Mouse (Mus musculus) limb, embryonic 12.5 days (tissue): ENCODE data around the gene Mettl24. TPM values are rescaled to one million over a fixed set of nuclear protein-coding genes. Genes with fewer than 3 reads are reported as not detected.

Experiments used
- ATAC-seq: fragments of 200-750 bp; cut with Nextera tagmentation; 2 replicates; pipeline ENCODE4 v1.8.0; 2017; ENCODE audit warnings: low read depth, moderate TSS enrichment; ENCODE audit not compliant: insufficient number of reproducible peaks, insufficient read depth, low FRiP score, low TSS enrichment
- H3K27ac ChIP-seq: fragments of 300-500 bp; sonication (generic); 2 replicates; pipeline ENCODE4 v1.5.1; 2016; ENCODE audit warnings: mild to moderate bottlenecking, moderate library complexity
- H3K27me3 ChIP-seq: fragments of 300-500 bp; sonication (generic); 2 replicates; pipeline ENCODE4 v1.6.1; 2016; ENCODE audit warnings: mild to moderate bottlenecking, moderate library complexity
- H3K36me3 ChIP-seq: fragments of 300-500 bp; sonication (generic); 2 replicates; pipeline ENCODE4 v1.6.1; 2016; ENCODE audit warnings: mild to moderate bottlenecking, moderate library complexity
- H3K4me1 ChIP-seq: fragments of 300-500 bp; sonication (generic); replicated peaks from 2 replicates; pipeline ENCODE4 v1.6.1; 2016
- H3K4me2 ChIP-seq: fragments of 300-500 bp; sonication (generic); 2 replicates; pipeline ENCODE4 v1.6.1; 2016; ENCODE audit warnings: mild to moderate bottlenecking, moderate library complexity
- H3K4me3 ChIP-seq: fragments of 300-500 bp; sonication (generic); replicated peaks from 2 replicates; pipeline ENCODE4 v1.5.1; 2016; ENCODE audit warnings: mild to moderate bottlenecking
- H3K9ac ChIP-seq: fragments of 300-500 bp; sonication (generic); replicated peaks from 2 replicates; pipeline ENCODE4 v1.6.1; 2016; ENCODE audit warnings: mild to moderate bottlenecking, moderate library complexity
- H3K9me3 ChIP-seq: fragments of 300-500 bp; sonication (generic); 2 replicates; pipeline ENCODE4 v1.6.1; 2016; ENCODE audit warnings: mild to moderate bottlenecking, moderate library complexity
- WGBS: fragments of 180-500 bp; shearing (Covaris S2); methylation state at CpG from one replicate; pipeline ENCODE4 v1.1.7; 2016; 5-methylcytosine and 5-hydroxymethylcytosine counted together
- polyA plus RNA-seq: library from polyadenylated mRNA; unstranded; fragments of >200 nt; fragmentation: Nextera tagmentation; extraction: Ambion mirVana; gene quantifications from 2 replicates; pipeline ENCODE4 v1.2.1, GENCODE M21; 2016

The Mettl24 gene
- polyA plus RNA-seq, 1 experiment from 2014 or later: 1.5 TPM

- 93% methylated on average over 13 of the region's 13 CpGs for WGBS
- H3K4me1 ChIP-seq: peaks cover 18% of the 10 kb centered on the region
Measured at GRCm38 (mm10) chr10:40718362-40718761, 35.3 kb downstream of the Mettl24 start.

GRCm38 (mm10) chr10:40719062-40719461, 36.0 kb downstream of the Mettl24 start:
- no peaks in the 10 kb centered on the region for H3K36me3 ChIP-seq
- ATAC-seq: no peak
- H3K4me1 ChIP-seq: peaks cover 20% of the 10 kb centered on the region
- WGBS: 63% methylated on average over 6 of the region's 6 CpGs
- H3K27ac ChIP-seq: no peak overlapping the region
- no peaks in the 10 kb centered on the region for H3K27me3 ChIP-seq
- no peak overlapping the region for H3K4me3 ChIP-seq
- H3K9ac ChIP-seq: no peak overlapping the region
- no peaks in the 10 kb centered on the region for H3K9me3 ChIP-seq
- no peak overlapping the region for H3K4me2 ChIP-seq

More at GRCm38 (mm10) chr10:40718362-40718761, 35.3 kb downstream of the Mettl24 start:
- H3K4me3 ChIP-seq: no peak overlapping the region
- H3K9me3 ChIP-seq: no peaks in the 10 kb centered on the region
- H3K27me3 ChIP-seq: no peaks in the 10 kb centered on the region
- no peak overlapping the region for H3K27ac ChIP-seq
- no peaks in the 10 kb centered on the region for H3K36me3 ChIP-seq
- ATAC-seq: no peak
- no peak overlapping the region for H3K4me2 ChIP-seq
- H3K9ac ChIP-seq: no peak overlapping the region

GRCm38 (mm10) chr10:40720883-40721282, 37.8 kb downstream of the Mettl24 start:
- H3K27me3 ChIP-seq: no peaks in the 10 kb centered on the region
- H3K9me3 ChIP-seq: no peaks in the 10 kb centered on the region
- H3K27ac ChIP-seq: no peak overlapping the region
- WGBS: 26% methylated on average over 5 of the region's 5 CpGs
- H3K9ac ChIP-seq: no peak overlapping the region
- H3K36me3 ChIP-seq: no peaks in the 10 kb centered on the region
- no peak overlapping the region for H3K4me3 ChIP-seq
- H3K4me2 ChIP-seq: no peak overlapping the region
- peaks cover 32% of the 10 kb centered on the region for H3K4me1 ChIP-seq
- 0 out of 2 replicates have a peak, but pooled peaks have one; percentile 29 for ATAC-seq

- no peaks in the 10 kb centered on the region for H3K27me3 ChIP-seq
- no peak overlapping the region for H3K4me3 ChIP-seq
- H3K9ac ChIP-seq: no peak overlapping the region
- no peak for ATAC-seq
- no peak overlapping the region for H3K27ac ChIP-seq
- no peaks in the 10 kb centered on the region for H3K36me3 ChIP-seq
- WGBS: 51% methylated on average over 6 of the region's 6 CpGs
- H3K9me3 ChIP-seq: no peaks in the 10 kb centered on the region
- H3K4me1 ChIP-seq: peaks cover 26% of the 10 kb centered on the region
- no peak overlapping the region for H3K4me2 ChIP-seq
Measured at GRCm38 (mm10) chr10:40724342-40724741, 41.3 kb downstream of the Mettl24 start.

GRCm38 (mm10) chr10:40725066-40725465, 42.0 kb downstream of the Mettl24 start:
- no peak overlapping the region for H3K4me3 ChIP-seq
- 0 out of 2 replicates have a peak overlapping the region, but pooled peaks have one; percentile 25 for H3K27ac ChIP-seq
- peaks cover 26% of the 10 kb centered on the region for H3K4me1 ChIP-seq
- no peak overlapping the region for H3K9ac ChIP-seq
- H3K4me2 ChIP-seq: no peak overlapping the region
- no peak for ATAC-seq
- 43% methylated on average over 4 of the region's 4 CpGs for WGBS
- H3K27me3 ChIP-seq: no peaks in the 10 kb centered on the region
- no peaks in the 10 kb centered on the region for H3K9me3 ChIP-seq
- no peaks in the 10 kb centered on the region for H3K36me3 ChIP-seq

- H3K4me2 ChIP-seq: no peak overlapping the region
- ATAC-seq: no peak
- H3K27ac ChIP-seq: no peak overlapping the region
- H3K36me3 ChIP-seq: no peaks in the 10 kb centered on the region
- H3K9ac ChIP-seq: no peak overlapping the region
- H3K4me1 ChIP-seq: peaks cover 26% of the 10 kb centered on the region
- no peaks in the 10 kb centered on the region for H3K27me3 ChIP-seq
- H3K9me3 ChIP-seq: no peaks in the 10 kb centered on the region
- WGBS: 72% methylated on average over 4 of the region's 4 CpGs
- H3K4me3 ChIP-seq: no peak overlapping the region
Measured at GRCm38 (mm10) chr10:40725471-40725870, 42.4 kb downstream of the Mettl24 start.

GRCm38 (mm10) chr10:40726288-40726902, 43.3 kb downstream of the Mettl24 start:
- WGBS: 65% methylated on average over 11 of the region's 11 CpGs
- no peak for ATAC-seq

GRCm38 (mm10) chr10:40726989-40727388, 43.9 kb downstream of the Mettl24 start:
- no peak overlapping the region for H3K9ac ChIP-seq
- H3K27me3 ChIP-seq: no peaks in the 10 kb centered on the region
- no peak for ATAC-seq
- H3K4me1 ChIP-seq: peaks cover 21% of the 10 kb centered on the region
- no peaks in the 10 kb centered on the region for H3K9me3 ChIP-seq
- H3K4me2 ChIP-seq: no peak overlapping the region
- H3K27ac ChIP-seq: no peak overlapping the region
- H3K36me3 ChIP-seq: no peaks in the 10 kb centered on the region
- WGBS: 32% methylated on average over 5 of the region's 5 CpGs
- H3K4me3 ChIP-seq: no peak overlapping the region

More at GRCm38 (mm10) chr10:40726288-40726902, 43.3 kb downstream of the Mettl24 start:
- peak overlapping the region; percentile 45; the same call in 1 of the 2 replicates for H3K27ac ChIP-seq
- H3K27me3 ChIP-seq: no peaks in the 10 kb centered on the region
- no peaks in the 10 kb centered on the region for H3K9me3 ChIP-seq
- H3K4me2 ChIP-seq: no peak overlapping the region
- H3K9ac ChIP-seq: no peak overlapping the region
- H3K4me1 ChIP-seq: peaks cover 21% of the 10 kb centered on the region
- no peaks in the 10 kb centered on the region for H3K36me3 ChIP-seq
- H3K4me3 ChIP-seq: no peak overlapping the region

GRCm38 (mm10) chr10:40730200-40730599, 47.1 kb downstream of the Mettl24 start:
- Histone ChIP-seq H3K4me2 (no peak overlapping the region), H3K36me3 (no peaks in the 10 kb centered on the region), H3K27ac (no peak overlapping the region), H3K4me1 (peaks cover 12% of the 10 kb centered on the region), H3K9ac (no peak overlapping the region), H3K4me3 (no peak overlapping the region), H3K27me3 (no peaks in the 10 kb centered on the region), H3K9me3 (no peaks in the 10 kb centered on the region)
- WGBS: 74% methylated on average over 5 of the region's 5 CpGs
- no peak for ATAC-seq

- Histone ChIP-seq H3K4me2 (no peak overlapping the region), H3K4me1 (peaks cover 18% of the 10 kb centered on the region), H3K36me3 (no peaks in the 10 kb centered on the region), H3K9me3 (peaks cover 5% of the 10 kb centered on the region; the same call in 1 of the 2 replicates), H3K27ac (no peak overlapping the region), H3K27me3 (no peaks in the 10 kb centered on the region), H3K9ac (no peak overlapping the region), H3K4me3 (no peak overlapping the region)
- ATAC-seq: no peak
- WGBS: 60% methylated on average over 3 of the region's 3 CpGs
Measured at GRCm38 (mm10) chr10:40733291-40733690, 50.2 kb downstream of the Mettl24 start.

GRCm38 (mm10) chr10:40736172-40736571, 53.1 kb downstream of the Mettl24 start:
- Histone ChIP-seq H3K4me2 (no peak overlapping the region), H3K27me3 (no peaks in the 10 kb centered on the region), H3K4me3 (no peak overlapping the region), H3K36me3 (no peaks in the 10 kb centered on the region), H3K4me1 (peaks cover 18% of the 10 kb centered on the region), H3K9ac (no peak overlapping the region), H3K27ac (no peak overlapping the region), H3K9me3 (peaks cover 5% of the 10 kb centered on the region; the same call in 1 of the 2 replicates)
- no peak for ATAC-seq
- WGBS: 89% methylated on average over 6 of the region's 6 CpGs
